Mouse (Mus musculus): ENCODE measurements around the gene Phykpl.

- TF ChIP-seq POLR2A (IDR thresholded peaks at IDR 0.05; ENCODE audit: extremely low read depth, insufficient read depth, low read length) (no peak), CTCF (IDR thresholded peaks at IDR 0.05; ENCODE audit: low read depth, low read length) (no peak)
Measured at GRCm38 (mm10) chr11:51602253-51602652, 17.7 kb downstream of the Phykpl start.
